In genomic region chr15:21885181-21885580, GRCm38 (mm10) we compare ENCODE assay signal across 9 mouse cellular contexts.
DNase-seq lines count a peak whose midpoint lies in the region; ATAC-seq and TF ChIP-seq lines count a peak whose summit lies in the region.
"Had no signal": no experiment of that assay in that cellular context is flagged by ENCODE, and none has a peak within 500 bp of the region (broad histone marks: within the 10 kb centered on the region; RNA-seq: fewer than 3 reads in every experiment).

No protein-coding gene starts in this region.

- no peak for TF ChIP-seq POLR2A in MEL (IDR thresholded peaks at IDR 0.05; ENCODE audit: control insufficient read depth in 1 of 2, insufficient read depth in 1 of 2, low read depth in 1 of 2, low read length in 2 of 2, poor library complexity in 1 of 2)

- H3K36me3 ChIP-seq in heart, embryonic 12.5 days = no peaks in the 10 kb centered on the region
- no peaks in the 10 kb centered on the region for H3K36me3 ChIP-seq in MEL (ENCODE audit: control insufficient read depth in 1 of 2, insufficient read depth in 2 of 2, low read length in 2 of 2)
- H3K36me3 ChIP-seq in midbrain, embryonic 14.5 days (ENCODE audit: control insufficient read depth, insufficient read depth, low read length) = no peaks in the 10 kb centered on the region
- H3K36me3 ChIP-seq: limb, embryonic 15.5 days had no signal

- ATAC-seq in heart, embryonic 12.5 days (ENCODE audit: insufficient number of reproducible peaks, low FRiP score) = no peak
- peak; percentile 11; the same call in 1 of the 2 replicates for ATAC-seq in midbrain, embryonic 14.5 days (ENCODE audit: low FRiP score, low TSS enrichment)

- H3K4me2 ChIP-seq in heart, embryonic 12.5 days = no peak overlapping the region
- no peak overlapping the region for H3K4me2 ChIP-seq in midbrain, embryonic 14.5 days (ENCODE audit: low read length)
- H3K4me2 ChIP-seq: limb, embryonic 15.5 days had no signal

- no peak overlapping the region for H3K27ac ChIP-seq in heart, embryonic 12.5 days (ENCODE audit: poor library complexity, severe bottlenecking)
- H3K27ac ChIP-seq in MEL (ENCODE audit: control insufficient read depth, low read depth, low read length) = no peak overlapping the region
- H3K27ac ChIP-seq in midbrain, embryonic 14.5 days (replicated peaks; ENCODE audit: low read depth, low read length) = no peak overlapping the region
- H3K27ac ChIP-seq: limb, embryonic 15.5 days had no signal

- H3K27me3 ChIP-seq in heart, embryonic 12.5 days (replicated peaks) = no peaks in the 10 kb centered on the region
- no peaks in the 10 kb centered on the region for H3K27me3 ChIP-seq in MEL (ENCODE audit: control insufficient read depth in 1 of 2, insufficient read depth in 2 of 2, low read length in 2 of 2)
- no peaks in the 10 kb centered on the region for H3K27me3 ChIP-seq in midbrain, embryonic 14.5 days (ENCODE audit: control insufficient read depth, insufficient read depth, low read length)
- H3K27me3 ChIP-seq: limb, embryonic 15.5 days had no signal

- H3K9me3 ChIP-seq in heart, embryonic 12.5 days (replicated peaks) = no peaks in the 10 kb centered on the region
- no peaks in the 10 kb centered on the region for H3K9me3 ChIP-seq in MEL (replicated peaks; ENCODE audit: insufficient read depth, low read length)
- no peaks in the 10 kb centered on the region for H3K9me3 ChIP-seq in midbrain, embryonic 14.5 days (ENCODE audit: control insufficient read depth, low read length)
- H3K9me3 ChIP-seq: limb, embryonic 15.5 days had no signal

- DNase-seq in heart, postnatal 14 days = peak; percentile 11 to 45
- peak; percentile 70 for DNase-seq in MEL (ENCODE audit: low read depth, low spot score)
- DNase-seq in cerebellum, postnatal 14 days = peak; percentile 87 to 89
- DNase-seq in frontal cortex, postnatal 25 days (ENCODE audit: low spot score in 2 of 2) = peak; percentile 59 to 60
- peak; percentile 64 to 76 for DNase-seq in layer of hippocampus, postnatal 14 days (ENCODE audit: low spot score in 2 of 2)
- peak; percentile 85 for DNase-seq in midbrain, embryonic 14.5 days
- DNase-seq in spleen, postnatal 36 days (ENCODE audit: low spot score in 2 of 2) = no peak

- peak; percentile 78 for TF ChIP-seq RAD21 in MEL (IDR thresholded peaks at IDR 0.05; ENCODE audit: low read depth, low read length)

- no peak overlapping the region for H3K4me3 ChIP-seq in heart, embryonic 12.5 days
- H3K4me3 ChIP-seq in MEL (ENCODE audit: control insufficient read depth in 1 of 2, insufficient read depth in 1 of 2, low read depth in 2 of 2, low read length in 2 of 2) = no peak overlapping the region
- H3K4me3 ChIP-seq in midbrain, embryonic 14.5 days (replicated peaks; ENCODE audit: low read depth, low read length) = no peak overlapping the region
- H3K4me3 ChIP-seq: limb, embryonic 15.5 days had no signal

- WGBS in heart, embryonic 12.5 days = 14% methylated on average over 2 of the region's 2 CpGs
- 37% methylated on average over 2 of the region's 2 CpGs for WGBS in midbrain, embryonic 14.5 days

- TF ChIP-seq EP300 in MEL (IDR thresholded peaks at IDR 0.05; ENCODE audit: low read depth in 1 of 2, low read length in 2 of 2) = no peak

- intact Hi-C loops in heart, postnatal 14 days (cut with DNase I) = no loop called here

- H3K9ac ChIP-seq in heart, embryonic 12.5 days = no peak overlapping the region
- no peak overlapping the region for H3K9ac ChIP-seq in MEL (ENCODE audit: control insufficient read depth, low read depth, low read length, poor library complexity, severe bottlenecking)
- H3K9ac ChIP-seq in midbrain, embryonic 14.5 days (replicated peaks; ENCODE audit: low read length) = no peak overlapping the region
- H3K9ac ChIP-seq: limb, embryonic 15.5 days had no signal

- peak; percentile 73 to 81 (median 76) for TF ChIP-seq CTCF in MEL (IDR thresholded peaks at IDR 0.05 in 2 of 3, conservative IDR thresholded peaks at IDR 0.05 in 1 of 3; ENCODE audit: control insufficient read depth in 1 of 3, insufficient read depth in 1 of 3, low read depth in 2 of 3, low read length in 3 of 3, poor library complexity in 1 of 3, severe bottlenecking in 1 of 3)

- H3K4me1 ChIP-seq in heart, embryonic 12.5 days (replicated peaks) = no peaks in the 10 kb centered on the region
- H3K4me1 ChIP-seq in MEL (ENCODE audit: control insufficient read depth in 1 of 2, insufficient read depth in 2 of 2, low read length in 2 of 2) = no peaks in the 10 kb centered on the region
- no peaks in the 10 kb centered on the region for H3K4me1 ChIP-seq in midbrain, embryonic 14.5 days (ENCODE audit: control insufficient read depth, insufficient read depth, low read length)
- H3K4me1 ChIP-seq: limb, embryonic 15.5 days had no signal

- H3K79me2 ChIP-seq in MEL (ENCODE audit: control insufficient read depth, insufficient read depth, low read length, poor library complexity) = no peaks in the 10 kb centered on the region

TF ChIP-seq in MEL, 35 proteins besides CTCF, POLR2A, EP300 and RAD21:
- TF ChIP-seq ETS1 (IDR thresholded peaks at IDR 0.05; ENCODE audit: low read depth, low read length) (no peak), NRF1 (IDR thresholded peaks at IDR 0.05; ENCODE audit: insufficient read depth, low read depth, low read length, poor library complexity, severe bottlenecking) (no peak), UBTF (IDR thresholded peaks at IDR 0.05; ENCODE audit: borderline replicate concordance, insufficient read depth, low read depth, low read length) (no peak), SMC3 (IDR thresholded peaks at IDR 0.05; ENCODE audit: low read depth, low read length) (peak; percentile 87), USF1 (IDR thresholded peaks at IDR 0.05; ENCODE audit: low read depth, low read length) (no peak), ZC3H11A (IDR thresholded peaks at IDR 0.05; ENCODE audit: low read depth, low read length) (peak; percentile 68)

Comparison
In these comparisons a context has a peak if more than half of its experiments do, and no peak if none do; other contexts are left out.
1. DNase-seq: peak in heart, postnatal 14 days (2 of 2), MEL (single experiment), cerebellum, postnatal 14 days (2 of 2), frontal cortex, postnatal 25 days (2 of 2), layer of hippocampus, postnatal 14 days (2 of 2) and midbrain, embryonic 14.5 days (single experiment); none in spleen, postnatal 36 days (0 of 2).